Mouse (Mus musculus): ENCODE results near the gene Tvp23a.

DNA sequence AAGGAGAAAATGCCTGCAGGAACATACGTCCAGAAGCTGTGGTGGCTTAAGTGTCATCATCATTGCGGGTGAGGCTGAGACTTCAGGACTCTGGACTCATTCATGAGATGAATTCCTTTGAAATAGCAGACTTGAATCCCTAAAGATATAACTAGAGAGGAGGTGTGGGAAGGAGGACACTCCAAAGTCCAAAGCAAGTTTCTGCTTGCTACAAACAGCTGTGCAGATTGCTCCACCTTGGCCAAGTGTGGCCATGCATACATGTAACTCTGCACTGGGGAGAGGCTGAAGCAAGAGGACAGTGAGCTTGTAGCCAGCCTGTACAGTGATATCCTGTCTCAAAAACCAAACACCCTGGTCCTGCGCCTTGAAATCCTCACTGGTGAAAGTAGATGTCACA, 24.8 kb upstream of the Tvp23a start:
- TF ChIP-seq CTCF (IDR thresholded peaks at IDR 0.05; ENCODE audit: low read depth, low read length) (no peak), POLR2A (IDR thresholded peaks at IDR 0.05; ENCODE audit: borderline replicate concordance, low read depth, low read length) (no peak)

All from bone marrow macrophage, adult 2 months (primary cell).